Mouse (Mus musculus): ENCODE data around the gene Osbpl3. TPM values are rescaled to one million over a fixed set of nuclear protein-coding genes. Genes with fewer than 3 reads are reported as not detected.

Gene Osbpl3
- total RNA-seq, 1 experiment, result 9.9 TPM

GRCm38 (mm10) chr6:50371501-50372086 is 84.4 kb downstream of the Osbpl3 start:
- in situ Hi-C loops (cut with MboI; ENCODE audit: low sequenced_read_pairs in 2 of 2, unreplicated experiment in 2 of 2), result no loop called here
- Histone ChIP-seq H3K9ac (ENCODE audit: insufficient read depth, low read depth, low read length, poor library complexity, severe bottlenecking) (no peak overlapping the region), H3K4me3 (ENCODE audit: insufficient read depth in 1 of 2, low read depth in 1 of 2, low read length in 2 of 2, poor library complexity in 1 of 2, severe bottlenecking in 1 of 2) (no peak overlapping the region), H3K9me3 (ENCODE audit: control insufficient read depth, insufficient read depth, low read depth, low read length) (no peaks in the 10 kb centered on the region), H3K27ac (ENCODE audit: insufficient read depth, low read depth, low read length, poor library complexity, severe bottlenecking) (no peak overlapping the region), H3K36me3 (ENCODE audit: control insufficient read depth, insufficient read depth, low read length, poor library complexity, severe bottlenecking) (0 out of 2 replicates have a peak, but pooled peaks cover 1% of the 10 kb centered on the region), H3K4me1 (ENCODE audit: control insufficient read depth in 2 of 2, insufficient read depth in 2 of 2, low read length in 2 of 2, poor library complexity in 1 of 2) (no peaks in the 10 kb centered on the region)
- TF ChIP-seq CHD2 (IDR thresholded peaks at IDR 0.05; ENCODE audit: low read depth, low read length) (no peak), MAFK (IDR thresholded peaks at IDR 0.05; ENCODE audit: insufficient read depth, low read depth, low read length) (no peak), ZC3H11A (IDR thresholded peaks at IDR 0.05; ENCODE audit: borderline replicate concordance, low read depth, low read length) (no peak), ZNF384 (IDR thresholded peaks at IDR 0.05; ENCODE audit: low read depth, low read length) (no peak), HCFC1 (IDR thresholded peaks at IDR 0.05; ENCODE audit: borderline replicate concordance, insufficient read depth, low read length) (no peak)
- no peak for DNase-seq (ENCODE audit: low read depth, low spot score)

- Histone ChIP-seq H3K4me1 (ENCODE audit: control insufficient read depth in 2 of 2, insufficient read depth in 2 of 2, low read length in 2 of 2, poor library complexity in 1 of 2) (no peaks in the 10 kb centered on the region), H3K9me3 (ENCODE audit: control insufficient read depth, insufficient read depth, low read depth, low read length) (no peaks in the 10 kb centered on the region), H3K9ac (ENCODE audit: insufficient read depth, low read depth, low read length, poor library complexity, severe bottlenecking) (no peak overlapping the region), H3K36me3 (ENCODE audit: control insufficient read depth, insufficient read depth, low read length, poor library complexity, severe bottlenecking) (no peaks in the 10 kb centered on the region), H3K4me3 (ENCODE audit: insufficient read depth in 1 of 2, low read depth in 1 of 2, low read length in 2 of 2, poor library complexity in 1 of 2, severe bottlenecking in 1 of 2) (no peak overlapping the region), H3K27ac (ENCODE audit: insufficient read depth, low read depth, low read length, poor library complexity, severe bottlenecking) (no peak overlapping the region)
- no peak for DNase-seq (ENCODE audit: low read depth, low spot score)
- TF ChIP-seq ZNF384 (IDR thresholded peaks at IDR 0.05; ENCODE audit: low read depth, low read length), result no peak
- TF ChIP-seq ZC3H11A (IDR thresholded peaks at IDR 0.05; ENCODE audit: borderline replicate concordance, low read depth, low read length), result no peak
- no peak for TF ChIP-seq MAFK (IDR thresholded peaks at IDR 0.05; ENCODE audit: insufficient read depth, low read depth, low read length)
- no peak for TF ChIP-seq HCFC1 (IDR thresholded peaks at IDR 0.05; ENCODE audit: borderline replicate concordance, insufficient read depth, low read length)
- no peak for TF ChIP-seq CHD2 (IDR thresholded peaks at IDR 0.05; ENCODE audit: low read depth, low read length)
- in situ Hi-C loops (cut with MboI; ENCODE audit: low sequenced_read_pairs in 2 of 2, unreplicated experiment in 2 of 2), result no loop called here
Observed at GRCm38 (mm10) chr6:50368502-50369292, 87.3 kb downstream of the Osbpl3 start.

DNA sequence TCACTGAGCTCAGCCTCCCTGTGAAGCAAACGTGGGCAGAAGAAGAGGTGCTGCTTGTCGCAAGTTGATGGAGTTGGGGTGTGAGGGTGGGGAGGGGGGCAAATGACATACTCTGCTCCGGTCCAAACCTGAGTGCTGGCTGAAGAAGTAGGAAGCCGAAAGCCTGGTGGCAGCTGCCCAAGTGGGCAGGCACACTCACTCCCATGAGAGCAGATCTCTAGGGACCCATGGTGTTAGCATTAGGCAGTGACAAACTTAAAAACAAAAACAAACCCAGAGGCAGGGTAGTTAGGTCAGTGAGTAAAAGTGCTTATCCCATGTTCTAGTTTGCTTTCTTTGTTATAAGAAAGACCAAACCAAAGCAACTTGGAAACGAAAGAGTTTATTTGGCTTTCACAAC is 88.2 kb downstream of the Osbpl3 start:
- H3K4me1 ChIP-seq (ENCODE audit: control insufficient read depth in 2 of 2, insufficient read depth in 2 of 2, low read length in 2 of 2, poor library complexity in 1 of 2), result no peaks in the 10 kb centered on the region
- in situ Hi-C loops (cut with MboI; ENCODE audit: low sequenced_read_pairs in 2 of 2, unreplicated experiment in 2 of 2), result no loop called here
- H3K36me3 ChIP-seq (ENCODE audit: control insufficient read depth, insufficient read depth, low read length, poor library complexity, severe bottlenecking), result no peaks in the 10 kb centered on the region
- H3K9ac ChIP-seq (ENCODE audit: insufficient read depth, low read depth, low read length, poor library complexity, severe bottlenecking), result no peak overlapping the region
- H3K27ac ChIP-seq (ENCODE audit: insufficient read depth, low read depth, low read length, poor library complexity, severe bottlenecking), result no peak overlapping the region
- no peak for DNase-seq (ENCODE audit: low read depth, low spot score)
- no peaks in the 10 kb centered on the region for H3K9me3 ChIP-seq (ENCODE audit: control insufficient read depth, insufficient read depth, low read depth, low read length)
- no peak overlapping the region for H3K4me3 ChIP-seq (ENCODE audit: insufficient read depth in 1 of 2, low read depth in 1 of 2, low read length in 2 of 2, poor library complexity in 1 of 2, severe bottlenecking in 1 of 2)
- TF ChIP-seq ZC3H11A (IDR thresholded peaks at IDR 0.05; ENCODE audit: borderline replicate concordance, low read depth, low read length) (no peak), HCFC1 (IDR thresholded peaks at IDR 0.05; ENCODE audit: borderline replicate concordance, insufficient read depth, low read length) (no peak), MAFK (IDR thresholded peaks at IDR 0.05; ENCODE audit: insufficient read depth, low read depth, low read length) (no peak), ZNF384 (IDR thresholded peaks at IDR 0.05; ENCODE audit: low read depth, low read length) (no peak), CHD2 (IDR thresholded peaks at IDR 0.05; ENCODE audit: low read depth, low read length) (no peak)

DNA sequence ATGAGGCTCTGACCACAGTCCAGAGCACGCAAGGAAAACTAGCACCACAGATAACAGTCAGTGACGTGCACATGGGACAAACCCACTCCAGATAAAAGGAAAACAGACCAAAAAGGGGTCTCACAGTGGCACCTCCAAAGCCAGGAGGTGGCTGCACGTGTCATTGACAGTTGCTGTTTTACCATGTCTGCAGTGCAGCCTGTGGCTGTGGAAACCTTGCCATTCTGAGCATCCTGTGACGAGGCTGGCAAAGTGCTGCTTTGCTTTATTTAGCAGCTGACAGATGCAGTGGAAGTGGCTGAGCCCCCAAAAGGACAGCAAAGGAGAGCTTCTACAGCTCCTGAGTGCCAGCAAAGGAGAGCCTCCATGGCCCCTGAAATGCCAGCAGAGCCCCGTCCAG is 89.3 kb downstream of the Osbpl3 start:
- Histone ChIP-seq H3K9ac (ENCODE audit: insufficient read depth, low read depth, low read length, poor library complexity, severe bottlenecking) (no peak overlapping the region), H3K4me3 (ENCODE audit: insufficient read depth in 1 of 2, low read depth in 1 of 2, low read length in 2 of 2, poor library complexity in 1 of 2, severe bottlenecking in 1 of 2) (no peak overlapping the region), H3K27ac (ENCODE audit: insufficient read depth, low read depth, low read length, poor library complexity, severe bottlenecking) (no peak overlapping the region), H3K9me3 (ENCODE audit: control insufficient read depth, insufficient read depth, low read depth, low read length) (no peaks in the 10 kb centered on the region), H3K36me3 (ENCODE audit: control insufficient read depth, insufficient read depth, low read length, poor library complexity, severe bottlenecking) (no peaks in the 10 kb centered on the region), H3K4me1 (ENCODE audit: control insufficient read depth in 2 of 2, insufficient read depth in 2 of 2, low read length in 2 of 2, poor library complexity in 1 of 2) (no peaks in the 10 kb centered on the region)
- in situ Hi-C loops (cut with MboI; ENCODE audit: low sequenced_read_pairs in 2 of 2, unreplicated experiment in 2 of 2), result no loop called here
- TF ChIP-seq ZC3H11A (IDR thresholded peaks at IDR 0.05; ENCODE audit: borderline replicate concordance, low read depth, low read length) (no peak), MAFK (IDR thresholded peaks at IDR 0.05; ENCODE audit: insufficient read depth, low read depth, low read length) (no peak), CHD2 (IDR thresholded peaks at IDR 0.05; ENCODE audit: low read depth, low read length) (no peak), HCFC1 (IDR thresholded peaks at IDR 0.05; ENCODE audit: borderline replicate concordance, insufficient read depth, low read length) (no peak), ZNF384 (IDR thresholded peaks at IDR 0.05; ENCODE audit: low read depth, low read length) (no peak)
- no peak for DNase-seq (ENCODE audit: low read depth, low spot score)
